Mouse (Mus musculus) MEL (cell line): ENCODE measurements at regions not wholly inside any gene's neighbourhood (a gene's known extent, or its start where the extent isn't known, plus 50 kb on each side); places are given as distances from the start of the nearest gene placed in this dataset.

Source experiments
- DNase-seq: peaks from one replicate; pipeline ENCODE4 v3.0.0; 2011; ENCODE audit warnings: low read depth, low spot score
- H3K27ac ChIP-seq: 2 replicates; pipeline ENCODE4 v1.5.1; 2012; ENCODE audit warnings: low read depth, mild to moderate bottlenecking, control low read depth, low read length, moderate library complexity; ENCODE audit not compliant: control insufficient read depth
- H3K27me3 ChIP-seq, 2 experiments: fragments of 150-350 bp in 1 of 2; sonication (generic) in 1 of 2; 2 replicates each; pipeline ENCODE4 v1.6.1; 2012; ENCODE audit warnings: low read length in 2 of 2, mild to moderate bottlenecking in 2 of 2, improper control_type of control experiment in 1 of 2, moderate library complexity in 1 of 2; ENCODE audit not compliant: insufficient read depth in 2 of 2, control insufficient read depth in 1 of 2
- H3K36me3 ChIP-seq, 2 experiments: 2 replicates each; pipeline ENCODE4 v1.6.1; 2012 to 2014; ENCODE audit warnings: low read length in 2 of 2, improper control_type of control experiment in 1 of 2, inconsistent platforms in 1 of 2, mild to moderate bottlenecking in 1 of 2; ENCODE audit not compliant: insufficient read depth in 2 of 2, control insufficient read depth in 1 of 2
- H3K4me1 ChIP-seq, 2 experiments: fragments of 150-350 bp in 1 of 2; sonication (generic) in 1 of 2; 2 replicates each; pipeline ENCODE4 v1.6.1; 2012; ENCODE audit warnings: low read length in 2 of 2, improper control_type of control experiment in 1 of 2, mild to moderate bottlenecking in 1 of 2; ENCODE audit not compliant: insufficient read depth in 2 of 2, control insufficient read depth in 1 of 2
- H3K4me3 ChIP-seq, 2 experiments: fragments of 150-350 bp in 1 of 2; sonication (generic) in 1 of 2; 2 replicates each; pipeline ENCODE4 v1.5.1; 2012; ENCODE audit warnings: low read depth in 2 of 2, low read length in 2 of 2, mild to moderate bottlenecking in 2 of 2, moderate library complexity in 2 of 2, control low read depth in 1 of 2, improper control_type of control experiment in 1 of 2; ENCODE audit not compliant: control insufficient read depth in 1 of 2, insufficient read depth in 1 of 2
- H3K79me2 ChIP-seq: 2 replicates; pipeline ENCODE4 v1.6.1; 2012; ENCODE audit warnings: mild to moderate bottlenecking, low read length, moderate library complexity; ENCODE audit not compliant: control insufficient read depth, poor library complexity, insufficient read depth
- H3K9ac ChIP-seq: 2 replicates; pipeline ENCODE4 v1.6.1; 2012; ENCODE audit warnings: low read depth, mild to moderate bottlenecking, control low read depth, low read length, moderate library complexity; ENCODE audit not compliant: control insufficient read depth, poor library complexity, severe bottlenecking
- H3K9me3 ChIP-seq: fragments of 150-350 bp; sonication (generic); replicated peaks from 2 replicates; pipeline ENCODE4 v1.6.1; 2012; ENCODE audit warnings: mild to moderate bottlenecking, low read length, improper control_type of control experiment, moderate library complexity; ENCODE audit not compliant: insufficient read depth
- BHLHE40 ChIP-seq: IDR thresholded peaks from 2 replicates; pipeline ENCODE4 v1.6.1; 2012; ENCODE audit warnings: low read depth, mild to moderate bottlenecking, inconsistent platforms, low read length, improper control_type of control experiment, borderline replicate concordance
- CHD2 ChIP-seq: IDR thresholded peaks from 2 replicates; pipeline ENCODE4 v1.6.1; 2011; ENCODE audit warnings: low read length, improper control_type of control experiment
- CTCF ChIP-seq, 3 experiments: IDR thresholded peaks in 2 of 3; conservative IDR thresholded peaks in 1 of 3; 2 replicates each; pipeline ENCODE4 v1.5.1; 2011 to 2012; ENCODE audit warnings: low read length in 3 of 3, low read depth in 2 of 3, mild to moderate bottlenecking in 2 of 3, improper control_type of control experiment in 1 of 3, inconsistent platforms in 1 of 3, mixed read lengths in 1 of 3, moderate library complexity in 1 of 3; ENCODE audit not compliant: control insufficient read depth in 1 of 3, insufficient read depth in 1 of 3, poor library complexity in 1 of 3, severe bottlenecking in 1 of 3
- E2F4 ChIP-seq: IDR thresholded peaks from 2 replicates; pipeline ENCODE4 v1.6.1; 2011; ENCODE audit warnings: low read depth, low read length, improper control_type of control experiment, borderline replicate concordance
- EP300 ChIP-seq, 2 experiments: IDR thresholded peaks; 2 replicates each; pipeline ENCODE4 v1.6.1; 2011; ENCODE audit warnings: improper control_type of control experiment in 2 of 2, low read length in 2 of 2, low read depth in 1 of 2, mild to moderate bottlenecking in 1 of 2
- ETS1 ChIP-seq: IDR thresholded peaks from 2 replicates; pipeline ENCODE4 v1.6.1; 2012; ENCODE audit warnings: low read depth, mild to moderate bottlenecking, inconsistent platforms, low read length, improper control_type of control experiment, moderate library complexity
- GATA1 ChIP-seq: IDR thresholded peaks from 2 replicates; pipeline ENCODE4 v1.6.1; 2011; ENCODE audit warnings: low read depth, low read length, improper control_type of control experiment
- JUND ChIP-seq: IDR thresholded peaks from 2 replicates; pipeline ENCODE4 v1.6.1; 2011; ENCODE audit warnings: low read depth, mild to moderate bottlenecking, improper control_type of control experiment, low read length
- KAT2A ChIP-seq: conservative IDR thresholded peaks from 2 replicates; pipeline ENCODE4 v1.6.1; 2012; ENCODE audit warnings: low read depth, low read length, improper control_type of control experiment, inconsistent platforms
- MAX ChIP-seq: IDR thresholded peaks from 2 replicates; pipeline ENCODE4 v1.6.1; 2011; ENCODE audit warnings: low read length, improper control_type of control experiment
- MEF2A ChIP-seq: IDR thresholded peaks from 2 replicates; pipeline ENCODE4 v1.6.1; 2014; ENCODE audit warnings: low read depth, mild to moderate bottlenecking, inconsistent platforms, low read length, improper control_type of control experiment; ENCODE audit not compliant: poor library complexity, insufficient replicate concordance, severe bottlenecking; ENCODE audit errors: extremely low read depth
- POLR2A ChIP-seq, 2 experiments: IDR thresholded peaks; 2 replicates each; pipeline ENCODE4 v1.6.1; 2011 to 2012; ENCODE audit warnings: low read length in 2 of 2, mild to moderate bottlenecking in 2 of 2, control low read depth in 1 of 2, improper control_type of control experiment in 1 of 2, low read depth in 1 of 2, moderate library complexity in 1 of 2; ENCODE audit not compliant: control insufficient read depth in 1 of 2, insufficient read depth in 1 of 2, poor library complexity in 1 of 2
- RAD21 ChIP-seq: IDR thresholded peaks from 2 replicates; pipeline ENCODE4 v1.6.1; 2011; ENCODE audit warnings: mild to moderate bottlenecking, low read depth, low read length, improper control_type of control experiment
- RCOR1 ChIP-seq: IDR thresholded peaks from 2 replicates; pipeline ENCODE4 v1.6.1; 2012; ENCODE audit warnings: low read depth, mild to moderate bottlenecking, inconsistent platforms, low read length, improper control_type of control experiment
- TBP ChIP-seq: IDR thresholded peaks from 2 replicates; pipeline ENCODE4 v1.8.0; 2011; ENCODE audit warnings: low read depth, low read length, improper control_type of control experiment
- TCF12 ChIP-seq: IDR thresholded peaks from 2 replicates; pipeline ENCODE4 v1.6.1; 2014; ENCODE audit warnings: low read depth, mild to moderate bottlenecking, inconsistent platforms, low read length, improper control_type of control experiment, moderate library complexity
- ZC3H11A ChIP-seq: IDR thresholded peaks from 2 replicates; pipeline ENCODE4 v1.6.1; 2012; ENCODE audit warnings: low read depth, mild to moderate bottlenecking, inconsistent platforms, low read length, improper control_type of control experiment
- ZMIZ1 ChIP-seq: IDR thresholded peaks from 2 replicates; pipeline ENCODE4 v1.6.1; 2012; ENCODE audit warnings: low read depth, mild to moderate bottlenecking, inconsistent platforms, low read length, improper control_type of control experiment, moderate library complexity

DNA sequence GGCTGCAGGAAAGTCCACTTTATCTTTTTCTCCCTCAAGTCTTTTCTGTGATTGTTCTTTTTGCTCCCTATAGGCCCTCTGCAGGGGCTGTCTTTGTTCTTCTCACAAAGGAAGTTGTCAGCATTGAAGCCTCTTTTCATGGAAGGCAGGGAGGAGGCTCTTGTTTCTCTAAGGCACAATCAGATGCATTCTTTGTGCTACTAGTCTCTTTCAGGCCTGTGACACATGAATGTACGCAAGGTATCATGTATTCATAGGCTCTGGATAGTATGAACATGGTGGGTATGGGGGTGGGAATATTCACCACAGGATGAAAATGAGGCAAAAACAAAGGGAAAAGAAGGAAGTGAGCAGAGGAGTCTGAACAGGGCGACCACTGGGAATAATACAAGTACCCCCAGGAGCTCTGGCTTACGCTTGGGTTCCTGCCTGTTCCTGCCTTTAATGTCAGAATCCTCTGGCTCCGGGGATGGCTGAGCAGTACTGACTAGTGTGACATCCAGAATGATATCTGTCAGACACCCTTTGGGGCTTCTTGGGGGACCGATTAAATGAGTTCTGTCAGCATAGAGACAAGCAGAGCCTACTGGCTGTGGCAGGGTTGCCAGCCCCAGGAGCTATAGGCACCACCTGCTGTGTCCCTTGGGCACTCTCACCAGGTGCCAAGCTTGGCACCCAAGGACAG, 583.7 kb upstream of the Plxna2 start:
- Histone ChIP-seq H3K79me2 (no peaks in the 10 kb centered on the region), H3K4me1 (no peaks in the 10 kb centered on the region), H3K27ac (no peak overlapping the region), H3K9ac (no peak overlapping the region), H3K9me3 (no peaks in the 10 kb centered on the region)
- TF ChIP-seq TBP (no peak), POLR2A (IDR thresholded peaks at IDR 0.05; ENCODE audit: control insufficient read depth in 1 of 2, insufficient read depth in 1 of 2, low read depth in 1 of 2, low read length in 2 of 2, poor library complexity in 1 of 2) (no peak), ETS1 (no peak), CTCF (IDR thresholded peaks at IDR 0.05 in 2 of 3, conservative IDR thresholded peaks at IDR 0.05 in 1 of 3; ENCODE audit: control insufficient read depth in 1 of 3, insufficient read depth in 1 of 3, low read depth in 2 of 3, low read length in 3 of 3, poor library complexity in 1 of 3, severe bottlenecking in 1 of 3) (no peak), MAX (no peak), RAD21 (no peak), GATA1 (no peak), TCF12 (no peak), E2F4 (no peak)
- TF ChIP-seq, all 39 proteins: peak for 0
- no peaks in the 10 kb centered on the region for H3K27me3 ChIP-seq
- H3K4me3 ChIP-seq = no peak overlapping the region
- no peak for DNase-seq
- no peaks in the 10 kb centered on the region for H3K36me3 ChIP-seq

DNA sequence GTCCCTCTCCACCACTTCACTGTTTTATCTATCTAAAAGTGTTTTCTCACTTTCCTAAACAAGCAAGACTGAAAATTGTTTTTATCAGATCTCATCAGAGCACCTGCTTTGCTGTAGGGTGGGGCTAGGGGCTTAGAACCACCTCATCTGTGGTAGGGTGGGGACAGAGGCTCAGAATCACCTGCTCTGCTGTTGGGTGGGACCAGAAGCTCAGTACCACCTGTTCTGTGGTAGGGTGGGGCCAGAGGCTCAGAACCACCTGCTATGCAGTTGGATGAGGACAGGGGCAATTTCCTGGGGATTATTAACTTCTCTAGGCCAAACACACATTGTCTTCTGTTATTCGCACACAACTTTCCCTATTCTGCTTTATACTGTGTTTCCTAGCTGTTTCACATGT, 585.4 kb upstream of the Plxna2 start:
- Histone ChIP-seq H3K4me1 (no peaks in the 10 kb centered on the region), H3K27ac (no peak overlapping the region), H3K79me2 (no peaks in the 10 kb centered on the region), H3K36me3 (no peaks in the 10 kb centered on the region), H3K9me3 (no peaks in the 10 kb centered on the region), H3K27me3 (no peaks in the 10 kb centered on the region), H3K4me3 (no peak overlapping the region), H3K9ac (no peak overlapping the region)
- no peak for TF ChIP-seq EP300 (IDR thresholded peaks at IDR 0.05; ENCODE audit: low read depth in 1 of 2, low read length in 2 of 2)
- no peak for TF ChIP-seq RAD21
- TF ChIP-seq ZC3H11A = no peak
- no peak for TF ChIP-seq TBP
- no peak for TF ChIP-seq ZMIZ1
- no peak for TF ChIP-seq MEF2A
- no peak for DNase-seq

DNA sequence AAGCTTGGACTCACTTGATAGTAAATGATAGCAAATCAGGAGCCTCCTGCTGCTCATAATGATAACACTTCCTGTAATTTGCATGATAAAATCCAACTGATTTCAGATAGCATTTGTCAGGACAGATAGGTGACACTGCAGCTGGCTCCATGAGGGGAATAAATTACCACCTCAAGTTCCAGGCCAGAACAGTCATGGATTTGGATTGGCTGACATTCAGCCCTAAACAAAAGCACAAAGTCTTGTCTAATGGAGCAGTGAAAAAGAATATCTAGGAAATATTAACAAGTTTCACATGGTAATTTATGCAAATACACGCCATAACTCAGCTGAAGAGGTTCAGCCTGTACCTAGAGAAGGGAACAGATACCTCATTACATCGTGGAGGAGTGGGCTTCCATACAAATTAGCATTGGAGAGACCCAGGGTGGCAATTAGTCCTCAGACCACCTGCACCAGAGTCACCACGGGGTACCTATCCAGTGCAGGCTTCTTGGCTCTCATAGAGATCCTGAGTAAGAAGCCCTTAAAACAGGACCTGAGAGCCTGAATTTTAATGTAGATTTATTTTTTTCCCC, 587.3 kb upstream of the Plxna2 start:
- no peaks in the 10 kb centered on the region for H3K4me1 ChIP-seq
- no peaks in the 10 kb centered on the region for H3K9me3 ChIP-seq
- no peaks in the 10 kb centered on the region for H3K79me2 ChIP-seq
- no peaks in the 10 kb centered on the region for H3K27me3 ChIP-seq
- no peak overlapping the region for H3K4me3 ChIP-seq
- H3K9ac ChIP-seq = no peak overlapping the region
- H3K36me3 ChIP-seq = no peaks in the 10 kb centered on the region
- H3K27ac ChIP-seq = no peak overlapping the region
- TF ChIP-seq KAT2A (no peak), ZC3H11A (no peak), BHLHE40 (no peak), CHD2 (no peak), RCOR1 (no peak), JUND (no peak)
- DNase-seq = no peak
